Mouse (Mus musculus) olfactory bulb, adult 2 months (tissue): ENCODE results near the gene Akr1c19.

Experiments
- CTCF ChIP-seq: fragments of 200-500 bp; IDR thresholded peaks from 2 replicates; pipeline ENCODE4 v1.5.1; 2012; ENCODE audit warnings: low read depth, mild to moderate bottlenecking, low read length, moderate library complexity; ENCODE audit not compliant: insufficient read depth
- POLR2A ChIP-seq: fragments of 200-500 bp; IDR thresholded peaks from 2 replicates; pipeline ENCODE4 v1.6.1; 2012; ENCODE audit warnings: mild to moderate bottlenecking, low read depth, low read length, moderate library complexity; ENCODE audit not compliant: insufficient read depth

GRCm38 (mm10) chr13:4249347-4249746, 20.8 kb downstream of the Akr1c19 start:
- TF ChIP-seq CTCF: no peak
- TF ChIP-seq POLR2A: no peak
